Mouse (Mus musculus): Measurements from ENCODE around the gene Cxcl2. TPM values are rescaled to one million over a fixed set of nuclear protein-coding genes. Genes with fewer than 3 reads are reported as not detected.

Gene Cxcl2
- total and polyA plus RNA-seq, 2 experiments from 2014 or later: not detected

- no peak overlapping the region for H3K27ac ChIP-seq (ENCODE audit: low read depth, low read length)
- H3K4me1 ChIP-seq (ENCODE audit: insufficient read depth): no peaks in the 10 kb centered on the region
- no peaks in the 10 kb centered on the region for H3K27me3 ChIP-seq (ENCODE audit: insufficient read depth, low read length)
- H3K9ac ChIP-seq: no peak overlapping the region
- no peak overlapping the region for H3K4me2 ChIP-seq (ENCODE audit: low read depth)
- H3K9me3 ChIP-seq (ENCODE audit: low read length): no peaks in the 10 kb centered on the region
- TF ChIP-seq CTCF (IDR thresholded peaks at IDR 0.05; ENCODE audit: low read depth): no peak
- no peaks in the 10 kb centered on the region for H3K36me3 ChIP-seq (ENCODE audit: insufficient read depth)
- ATAC-seq (no peak), DNase-seq (no peak)
- 98% methylated on average over 5 of the region's 5 CpGs for WGBS
- H3K4me3 ChIP-seq (ENCODE audit: low read depth, low read length): no peak overlapping the region
Measured at GRCm38 (mm10) chr5:90881682-90882081, 22.0 kb upstream of the Cxcl2 start.

DNA sequence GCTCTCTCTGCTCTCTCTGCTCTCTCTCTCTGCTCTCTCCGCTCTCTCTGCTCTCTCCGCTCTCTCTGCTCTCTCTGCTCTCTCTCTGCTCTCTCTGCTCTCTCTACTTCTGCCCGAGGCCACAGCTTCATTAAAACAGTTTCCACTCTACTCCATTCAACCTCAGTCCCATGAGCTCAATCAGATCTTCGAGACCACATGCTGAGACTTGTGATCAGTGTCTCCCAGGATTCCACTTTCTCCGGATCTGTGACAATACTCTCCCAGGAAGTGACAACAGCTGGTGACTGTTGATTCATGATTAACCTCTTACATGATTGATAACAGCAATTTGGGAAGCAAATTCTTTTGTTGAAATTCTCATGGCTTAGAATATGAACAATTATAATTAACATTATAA is 21.5 kb upstream of the Cxcl2 start:
- no peak overlapping the region for H3K4me3 ChIP-seq (ENCODE audit: low read depth, low read length)
- H3K36me3 ChIP-seq (ENCODE audit: insufficient read depth): no peaks in the 10 kb centered on the region
- 82% methylated on average over 5 of the region's 5 CpGs for WGBS
- no peak overlapping the region for H3K9ac ChIP-seq
- H3K4me1 ChIP-seq (ENCODE audit: insufficient read depth): no peaks in the 10 kb centered on the region
- H3K4me2 ChIP-seq (ENCODE audit: low read depth): no peak overlapping the region
- TF ChIP-seq CTCF (IDR thresholded peaks at IDR 0.05; ENCODE audit: low read depth): no peak
- ATAC-seq: no peak
- no peaks in the 10 kb centered on the region for H3K27me3 ChIP-seq (ENCODE audit: insufficient read depth, low read length)
- no peak for DNase-seq
- H3K9me3 ChIP-seq (ENCODE audit: low read length): no peaks in the 10 kb centered on the region
- no peak overlapping the region for H3K27ac ChIP-seq (ENCODE audit: low read depth, low read length)

GRCm38 (mm10) chr5:90884628-90885242 is 18.9 kb upstream of the Cxcl2 start:
- DNase-seq (no peak), ATAC-seq (peak; percentile 27; the same call in 1 of the 2 replicates)
- Histone ChIP-seq H3K4me2 (ENCODE audit: low read depth) (no peak overlapping the region), H3K4me3 (ENCODE audit: low read depth, low read length) (no peak overlapping the region), H3K9me3 (ENCODE audit: low read length) (no peaks in the 10 kb centered on the region), H3K4me1 (ENCODE audit: insufficient read depth) (no peaks in the 10 kb centered on the region), H3K36me3 (ENCODE audit: insufficient read depth) (no peaks in the 10 kb centered on the region), H3K27me3 (ENCODE audit: insufficient read depth, low read length) (no peaks in the 10 kb centered on the region), H3K27ac (ENCODE audit: low read depth, low read length) (no peak overlapping the region), H3K9ac (no peak overlapping the region)
- TF ChIP-seq CTCF (IDR thresholded peaks at IDR 0.05; ENCODE audit: low read depth): no peak
- WGBS: 57% methylated on average over 2 of the region's 2 CpGs

GRCm38 (mm10) chr5:90888661-90889060 is 15.0 kb upstream of the Cxcl2 start:
- Histone ChIP-seq H3K9me3 (ENCODE audit: low read length) (no peaks in the 10 kb centered on the region), H3K4me2 (ENCODE audit: low read depth) (no peak overlapping the region), H3K27me3 (ENCODE audit: insufficient read depth, low read length) (no peaks in the 10 kb centered on the region), H3K36me3 (ENCODE audit: insufficient read depth) (no peaks in the 10 kb centered on the region), H3K27ac (ENCODE audit: low read depth, low read length) (no peak overlapping the region), H3K9ac (no peak overlapping the region), H3K4me1 (ENCODE audit: insufficient read depth) (no peaks in the 10 kb centered on the region), H3K4me3 (ENCODE audit: low read depth, low read length) (no peak overlapping the region)
- ATAC-seq: no peak
- DNase-seq: no peak
- WGBS: 64% methylated on average over 5 of the region's 5 CpGs
- TF ChIP-seq CTCF (IDR thresholded peaks at IDR 0.05; ENCODE audit: low read depth): no peak

DNA sequence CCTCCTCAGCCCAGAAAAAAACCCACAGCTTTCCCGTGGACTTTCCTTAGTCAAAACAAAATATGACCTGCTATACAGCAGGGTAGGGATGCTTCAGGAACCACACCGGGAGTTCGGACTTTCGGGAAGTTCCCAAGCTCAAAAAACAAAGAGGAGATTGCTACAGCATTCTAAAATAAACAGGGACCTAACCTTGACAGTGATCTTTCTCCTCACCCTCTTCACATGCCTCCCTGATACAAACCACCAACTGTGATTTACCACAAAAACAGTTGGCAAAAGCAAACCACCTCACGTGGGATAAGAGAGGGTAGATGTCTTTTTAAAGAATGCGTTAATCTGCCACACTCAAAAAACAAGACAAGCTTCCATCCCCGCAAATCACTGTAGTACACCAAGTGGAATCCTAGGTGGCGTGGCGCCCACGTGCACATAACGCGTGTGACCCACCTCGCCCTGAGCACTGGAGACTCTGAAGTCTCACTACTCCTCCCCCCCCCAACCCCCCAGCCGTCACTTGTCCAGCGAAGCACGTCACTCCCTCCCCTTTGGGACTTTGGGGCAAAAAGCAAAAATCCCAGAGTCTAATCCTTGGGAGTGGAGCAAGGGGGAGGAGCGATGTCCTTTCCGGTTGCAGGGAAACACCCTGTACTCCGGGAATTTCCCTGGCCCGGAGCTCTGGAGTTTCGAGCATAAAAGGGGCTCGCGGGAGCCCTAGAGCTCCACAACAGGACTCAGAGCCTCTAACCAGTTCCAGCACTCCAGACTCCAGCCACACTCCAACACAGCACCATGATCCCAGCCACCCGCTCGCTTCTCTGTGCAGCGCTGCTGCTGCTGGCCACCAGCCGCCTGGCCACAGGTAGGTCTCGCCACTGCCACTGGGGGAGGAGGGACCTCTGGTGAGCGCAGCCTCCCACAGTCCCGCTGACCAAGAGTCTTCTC is 12.9 kb upstream of the Cxcl2 start, which contains the start of gene Cxcl1:
TSS of gene Cxcl1 (plus strand) at position 723 of the 945 bp plus-strand sequence.
- Histone ChIP-seq H3K27ac (ENCODE audit: low read depth, low read length) (no peak within 1 kb of the TSS), H3K36me3 (ENCODE audit: insufficient read depth) (no peaks in the 10 kb centered on the region), H3K27me3 (ENCODE audit: insufficient read depth, low read length) (no peaks in the 10 kb centered on the region), H3K4me3 (ENCODE audit: low read depth, low read length) (peak within 1 kb of the TSS; percentile 46), H3K9ac (peak within 1 kb of the TSS; percentile 49), H3K4me2 (ENCODE audit: low read depth) (peak within 1 kb of the TSS; percentile 93), H3K4me1 (ENCODE audit: insufficient read depth) (no peaks in the 10 kb centered on the region), H3K9me3 (ENCODE audit: low read length) (no peaks in the 10 kb centered on the region)
- WGBS: 9% methylated on average over 30 of the region's 30 CpGs
- DNase-seq (peak; percentile 65), ATAC-seq (peak; percentile 91)
- peak; percentile 66 for TF ChIP-seq CTCF (IDR thresholded peaks at IDR 0.05; ENCODE audit: low read depth)

DNA sequence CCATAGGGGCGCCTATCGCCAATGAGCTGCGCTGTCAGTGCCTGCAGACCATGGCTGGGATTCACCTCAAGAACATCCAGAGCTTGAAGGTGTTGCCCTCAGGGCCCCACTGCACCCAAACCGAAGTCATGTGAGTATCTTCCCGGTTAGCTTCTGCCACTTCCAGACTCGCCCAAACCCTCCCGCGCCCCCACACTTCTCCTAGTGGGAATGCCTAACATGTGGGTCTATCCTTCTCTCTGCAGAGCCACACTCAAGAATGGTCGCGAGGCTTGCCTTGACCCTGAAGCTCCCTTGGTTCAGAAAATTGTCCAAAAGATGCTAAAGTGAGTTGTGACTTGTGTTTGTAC is 12.2 kb upstream of the Cxcl2 start:
- H3K9me3 ChIP-seq (ENCODE audit: low read length): no peaks in the 10 kb centered on the region
- H3K4me1 ChIP-seq (ENCODE audit: insufficient read depth): no peaks in the 10 kb centered on the region
- 0 out of 2 replicates have a peak, but pooled peaks have one; percentile 21 for TF ChIP-seq CTCF (IDR thresholded peaks at IDR 0.05; ENCODE audit: low read depth)
- H3K36me3 ChIP-seq (ENCODE audit: insufficient read depth): no peaks in the 10 kb centered on the region
- WGBS: 29% methylated on average over 10 of the region's 10 CpGs
- peak overlapping the region; percentile 93 for H3K4me2 ChIP-seq (ENCODE audit: low read depth)
- DNase-seq (no peak), ATAC-seq (peak; percentile 25; the same call in 1 of the 2 replicates)
- no peaks in the 10 kb centered on the region for H3K27me3 ChIP-seq (ENCODE audit: insufficient read depth, low read length)
- H3K27ac ChIP-seq (ENCODE audit: low read depth, low read length): no peak overlapping the region
- H3K4me3 ChIP-seq (ENCODE audit: low read depth, low read length): peak overlapping the region; percentile 46
- H3K9ac ChIP-seq: peak overlapping the region; percentile 49

- H3K9ac ChIP-seq: no peak overlapping the region
- H3K4me2 ChIP-seq (ENCODE audit: low read depth): no peak overlapping the region
- TF ChIP-seq CTCF (IDR thresholded peaks at IDR 0.05; ENCODE audit: low read depth): no peak
- ATAC-seq: no peak
- no peaks in the 10 kb centered on the region for H3K27me3 ChIP-seq (ENCODE audit: insufficient read depth, low read length)
- H3K4me3 ChIP-seq (ENCODE audit: low read depth, low read length): no peak overlapping the region
- DNase-seq: no peak
- no peak overlapping the region for H3K27ac ChIP-seq (ENCODE audit: low read depth, low read length)
- H3K4me1 ChIP-seq (ENCODE audit: insufficient read depth): no peaks in the 10 kb centered on the region
- no peaks in the 10 kb centered on the region for H3K9me3 ChIP-seq (ENCODE audit: low read length)
- WGBS: 79% methylated on average over 8 of the region's 8 CpGs
- H3K36me3 ChIP-seq (ENCODE audit: insufficient read depth): no peaks in the 10 kb centered on the region
Measured at GRCm38 (mm10) chr5:90894231-90894630, 9.4 kb upstream of the Cxcl2 start.
